Mouse (Mus musculus) hindbrain, embryonic 10.5 days (tissue): ENCODE measurements around the gene Mapk8ip3. TPM values are rescaled to one million over a fixed set of nuclear protein-coding genes. Genes with fewer than 3 reads are reported as not detected.

Experiments
- DNase-seq: peaks from one replicate; pipeline ENCODE4 v3.0.0-alpha.2; 2017; ENCODE audit warnings: low spot score
- H3K27ac ChIP-seq: fragments of 300-500 bp; sonication (generic); 2 replicates; pipeline ENCODE4 v1.5.1; 2016; ENCODE audit warnings: mild to moderate bottlenecking, moderate library complexity
- H3K27me3 ChIP-seq: fragments of 300-500 bp; sonication (generic); 2 replicates; pipeline ENCODE4 v1.6.1; 2016; ENCODE audit warnings: mild to moderate bottlenecking; ENCODE audit not compliant: poor library complexity, insufficient read depth, severe bottlenecking
- H3K36me3 ChIP-seq: fragments of 300-500 bp; sonication (generic); 2 replicates; pipeline ENCODE4 v1.6.1; 2016; ENCODE audit warnings: mild to moderate bottlenecking, moderate library complexity
- H3K4me1 ChIP-seq: fragments of 300-500 bp; sonication (generic); replicated peaks from 2 replicates; pipeline ENCODE4 v1.6.1; 2016; ENCODE audit warnings: mild to moderate bottlenecking
- H3K4me3 ChIP-seq: fragments of 300-500 bp; sonication (generic); 2 replicates; pipeline ENCODE4 v1.5.1; 2016; ENCODE audit warnings: mild to moderate bottlenecking, moderate library complexity
- H3K9me3 ChIP-seq: fragments of 300-500 bp; sonication (generic); 2 replicates; pipeline ENCODE4 v1.6.1; 2016; ENCODE audit warnings: mild to moderate bottlenecking, moderate library complexity
- WGBS: fragments of 180-500 bp; shearing (Covaris S2); methylation state at CpG from one replicate; pipeline ENCODE4 v1.1.7; 2016; 5-methylcytosine and 5-hydroxymethylcytosine counted together
- polyA plus RNA-seq: library from polyadenylated mRNA; unstranded; fragments of >200 nt; fragmentation: Nextera tagmentation; extraction: Ambion mirVana; gene quantifications from 2 replicates; pipeline ENCODE4 v1.2.1, GENCODE M21; 2016

The Mapk8ip3 gene
- polyA plus RNA-seq, 1 experiment from 2014 or later, result 61.7 TPM

- 88% methylated on average over 4 of the region's 4 CpGs for WGBS
- no peak overlapping the region for H3K27ac ChIP-seq
- H3K36me3 ChIP-seq, result peaks cover 70% of the 10 kb centered on the region
Observed at GRCm38 (mm10) chr17:24897600-24897999, 39.2 kb downstream of the Mapk8ip3 start.

GRCm38 (mm10) chr17:24896993-24897269 is 39.8 kb downstream of the Mapk8ip3 start:
- 39% methylated on average over 11 of the region's 11 CpGs for WGBS
- peak overlapping the region; percentile 93 for H3K27ac ChIP-seq
- H3K36me3 ChIP-seq, result peaks cover 70% of the 10 kb centered on the region
- peaks cover 52% of the 10 kb centered on the region for H3K4me1 ChIP-seq
- H3K4me3 ChIP-seq, result peak overlapping the region; percentile 94
- DNase-seq, result no peak
- no peaks in the 10 kb centered on the region for H3K9me3 ChIP-seq
- H3K27me3 ChIP-seq, result no peaks in the 10 kb centered on the region

More at GRCm38 (mm10) chr17:24897600-24897999, 39.2 kb downstream of the Mapk8ip3 start:
- no peak for DNase-seq
- peak overlapping the region; percentile 94 for H3K4me3 ChIP-seq
- peaks cover 52% of the 10 kb centered on the region for H3K4me1 ChIP-seq
- no peaks in the 10 kb centered on the region for H3K27me3 ChIP-seq
- no peaks in the 10 kb centered on the region for H3K9me3 ChIP-seq

GRCm38 (mm10) chr17:24896241-24896992 is 40.4 kb downstream of the Mapk8ip3 start, which contains the start of gene Nme3:
Gene Nme3 (plus strand): TSS chr17:24896500.
- peak within 1 kb of the TSS; percentile 94 for H3K4me3 ChIP-seq
- peaks cover 70% of the 10 kb centered on the region for H3K36me3 ChIP-seq
- under 1% methylated on average over 50 of the region's 50 CpGs for WGBS

GRCm38 (mm10) chr17:24895571-24896240 is 41.1 kb downstream of the Mapk8ip3 start:
- no peaks in the 10 kb centered on the region for H3K9me3 ChIP-seq
- 14% methylated on average over 23 of the region's 23 CpGs for WGBS
- DNase-seq, result no peak
- peaks cover 52% of the 10 kb centered on the region for H3K4me1 ChIP-seq
- H3K27ac ChIP-seq, result peak overlapping the region; percentile 93
- H3K4me3 ChIP-seq, result peak overlapping the region; percentile 94
- H3K27me3 ChIP-seq, result no peaks in the 10 kb centered on the region
- H3K36me3 ChIP-seq, result peaks cover 70% of the 10 kb centered on the region

More at GRCm38 (mm10) chr17:24896241-24896992, 40.4 kb downstream of the Mapk8ip3 start, which contains the start of gene Nme3:
- Histone ChIP-seq H3K4me1 (peaks cover 52% of the 10 kb centered on the region), H3K27ac (peak within 1 kb of the TSS; percentile 93), H3K9me3 (no peaks in the 10 kb centered on the region), H3K27me3 (no peaks in the 10 kb centered on the region)
- DNase-seq, result peak; percentile 78

GRCm38 (mm10) chr17:24894995-24895547 is 41.7 kb downstream of the Mapk8ip3 start, which contains the start of the genes Eme2 and Mrps34:
Gene Eme2 (minus strand): TSS chr17:24895087.
Gene Mrps34 (plus strand): TSS chr17:24895116.
- Histone ChIP-seq H3K4me1 (peaks cover 52% of the 10 kb centered on the region), H3K36me3 (peaks cover 70% of the 10 kb centered on the region), H3K27ac (peak within 1 kb of the TSS; percentile 93), H3K27me3 (no peaks in the 10 kb centered on the region), H3K4me3 (peak within 1 kb of the TSS; percentile 94), H3K9me3 (no peaks in the 10 kb centered on the region)
- under 1% methylated on average over 62 of the region's 62 CpGs for WGBS
- peak; percentile 90 for DNase-seq

GRCm38 (mm10) chr17:24894061-24894994 is 42.4 kb downstream of the Mapk8ip3 start:
- Histone ChIP-seq H3K27me3 (no peaks in the 10 kb centered on the region), H3K27ac (peak overlapping the region; percentile 93), H3K4me1 (peaks cover 52% of the 10 kb centered on the region), H3K36me3 (peaks cover 70% of the 10 kb centered on the region), H3K4me3 (peak overlapping the region; percentile 94), H3K9me3 (no peaks in the 10 kb centered on the region)
- 10% methylated on average over 31 of the region's 31 CpGs for WGBS
- no peak for DNase-seq

GRCm38 (mm10) chr17:24893276-24893675 is 43.5 kb downstream of the Mapk8ip3 start:
- Histone ChIP-seq H3K27me3 (no peaks in the 10 kb centered on the region), H3K9me3 (no peaks in the 10 kb centered on the region), H3K4me1 (peaks cover 48% of the 10 kb centered on the region), H3K4me3 (peak overlapping the region; percentile 94; the same call in 1 of the 2 replicates), H3K36me3 (peaks cover 68% of the 10 kb centered on the region), H3K27ac (no peak overlapping the region)
- DNase-seq, result no peak
- 99% methylated on average over 2 of the region's 2 CpGs for WGBS

GRCm38 (mm10) chr17:24892785-24893184 is 44.0 kb downstream of the Mapk8ip3 start:
- WGBS, result 89% methylated on average over 12 of the region's 12 CpGs
- no peak overlapping the region for H3K27ac ChIP-seq
- H3K4me3 ChIP-seq, result peak overlapping the region; percentile 27
- peaks cover 47% of the 10 kb centered on the region for H3K4me1 ChIP-seq
- no peaks in the 10 kb centered on the region for H3K9me3 ChIP-seq
- peaks cover 63% of the 10 kb centered on the region for H3K36me3 ChIP-seq
- no peak for DNase-seq
- H3K27me3 ChIP-seq, result no peaks in the 10 kb centered on the region

DNA sequence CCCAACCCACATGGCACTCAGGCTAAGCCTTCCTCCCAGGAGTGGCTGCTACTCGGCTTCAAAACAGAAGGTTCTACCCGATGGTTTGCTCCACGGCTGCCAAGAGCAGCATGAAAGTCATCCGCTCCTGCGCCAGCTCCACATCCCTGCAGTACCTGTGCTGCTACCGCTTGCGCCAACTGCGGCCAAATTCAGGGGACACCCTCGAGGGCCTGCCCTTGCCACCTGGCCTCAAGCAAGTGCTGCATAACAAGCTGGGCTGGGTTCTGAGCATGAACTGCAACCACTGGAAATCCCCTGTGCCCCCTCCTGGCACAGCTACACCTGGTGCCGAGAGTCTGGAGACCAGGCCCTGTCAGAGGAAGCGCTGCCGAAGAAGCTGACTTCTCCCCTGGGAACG is 45.5 kb downstream of the Mapk8ip3 start:
- Histone ChIP-seq H3K4me3 (0 out of 2 replicates have a peak overlapping the region, but pooled peaks have one; percentile 3), H3K36me3 (peaks cover 51% of the 10 kb centered on the region)
- WGBS, result 87% methylated on average over 13 of the region's 13 CpGs

GRCm38 (mm10) chr17:24890151-24891092 is 46.4 kb downstream of the Mapk8ip3 start:
- 0 out of 2 replicates have a peak overlapping the region, but pooled peaks have one; percentile 3 for H3K4me3 ChIP-seq
- H3K27ac ChIP-seq, result no peak overlapping the region
- H3K27me3 ChIP-seq, result no peaks in the 10 kb centered on the region
- peaks cover 51% of the 10 kb centered on the region for H3K36me3 ChIP-seq
- no peak for DNase-seq
- 91% methylated on average over 19 of the region's 19 CpGs for WGBS
- peaks cover 39% of the 10 kb centered on the region for H3K4me1 ChIP-seq
- H3K9me3 ChIP-seq, result no peaks in the 10 kb centered on the region

More for the DNA sequence above, 45.5 kb downstream of the Mapk8ip3 start:
- Histone ChIP-seq H3K27ac (no peak overlapping the region), H3K27me3 (no peaks in the 10 kb centered on the region), H3K9me3 (no peaks in the 10 kb centered on the region), H3K4me1 (peaks cover 42% of the 10 kb centered on the region)
- no peak for DNase-seq

DNA sequence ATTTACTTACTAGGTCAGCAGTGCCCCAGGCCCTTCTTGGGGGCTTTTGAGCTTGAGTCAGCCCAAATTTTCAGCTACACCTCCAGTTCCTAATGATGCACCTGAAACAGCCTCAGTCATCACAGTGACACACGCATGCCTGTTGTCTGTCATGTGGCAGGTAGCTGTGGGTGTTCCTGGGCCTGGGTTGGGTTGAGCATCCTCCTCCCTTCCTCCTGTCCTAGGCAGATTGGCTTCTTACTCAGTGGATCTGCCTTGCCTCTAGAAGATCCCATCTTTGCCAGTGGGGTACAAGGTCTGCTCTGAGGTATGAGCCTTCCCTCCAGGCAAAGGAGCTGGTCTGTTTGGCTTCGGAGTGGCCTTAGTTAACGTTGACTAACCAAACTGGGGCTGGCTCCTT is 47.9 kb downstream of the Mapk8ip3 start:
- Histone ChIP-seq H3K36me3 (peaks cover 63% of the 10 kb centered on the region), H3K4me3 (no peak overlapping the region), H3K27me3 (no peaks in the 10 kb centered on the region), H3K27ac (no peak overlapping the region), H3K4me1 (peaks cover 39% of the 10 kb centered on the region), H3K9me3 (no peaks in the 10 kb centered on the region)
- DNase-seq, result no peak
- 92% methylated on average over 3 of the region's 3 CpGs for WGBS
